ENCODE assay signal across 8 mouse cellular contexts in the genomic region with DNA sequence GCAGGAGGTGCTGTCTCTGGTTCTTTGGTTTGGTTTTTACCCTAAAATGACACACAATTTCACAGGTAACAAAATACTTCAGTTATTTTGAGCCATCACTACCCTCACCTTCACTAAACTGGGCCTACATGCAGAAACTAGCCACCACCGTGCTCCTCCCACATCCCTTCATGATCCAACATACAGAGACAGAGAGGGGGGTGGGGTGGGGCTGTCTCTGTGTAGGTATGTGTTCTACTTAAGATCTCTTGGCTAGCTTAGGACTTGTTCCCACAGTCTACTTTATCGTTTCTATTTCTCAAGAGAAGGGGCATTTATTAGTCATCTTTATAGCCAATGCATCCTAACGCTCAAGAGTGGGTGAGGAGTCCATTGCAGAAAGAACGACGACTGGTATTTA. TPM values are rescaled to one million over a fixed set of nuclear protein-coding genes. Genes with fewer than 3 reads are reported as not detected.
DNase-seq lines count a peak whose midpoint lies in the region; ATAC-seq lines count a peak whose summit lies in the region.

No protein-coding gene starts in this region.

- peaks cover 10% of the 10 kb centered on the region; the same call in 1 of the 2 replicates for H3K36me3 ChIP-seq in lung, embryonic 15.5 days
- H3K36me3 ChIP-seq in embryonic facial prominence, embryonic 12.5 days, result peaks cover 19% of the 10 kb centered on the region
- peaks cover 2% of the 10 kb centered on the region; the same call in 1 of the 2 replicates for H3K36me3 ChIP-seq in hindbrain, embryonic 16.5 days (ENCODE audit: control insufficient read depth, insufficient read depth, low read length)
- H3K36me3 ChIP-seq in lung, embryonic 16.5 days (ENCODE audit: control insufficient read depth, insufficient read depth, low read length), result peaks cover 3% of the 10 kb centered on the region; the same call in 1 of the 2 replicates

- H3K9me3 ChIP-seq in lung, embryonic 15.5 days, result no peaks in the 10 kb centered on the region
- no peaks in the 10 kb centered on the region for H3K9me3 ChIP-seq in embryonic facial prominence, embryonic 12.5 days
- no peaks in the 10 kb centered on the region for H3K9me3 ChIP-seq in hindbrain, embryonic 16.5 days (ENCODE audit: control insufficient read depth, low read length)
- no peaks in the 10 kb centered on the region for H3K9me3 ChIP-seq in lung, embryonic 16.5 days (ENCODE audit: control insufficient read depth, low read length)

- peak overlapping the region; percentile 83 for H3K9ac ChIP-seq in lung, embryonic 15.5 days
- peak overlapping the region; percentile 78 for H3K9ac ChIP-seq in embryonic facial prominence, embryonic 12.5 days
- H3K9ac ChIP-seq in hindbrain, embryonic 16.5 days (ENCODE audit: low read depth, low read length), result peak overlapping the region; percentile 87
- peak overlapping the region; percentile 80 for H3K9ac ChIP-seq in lung, embryonic 16.5 days (ENCODE audit: low read length)

- H3K27ac ChIP-seq in lung, embryonic 15.5 days, result peak overlapping the region; percentile 99
- H3K27ac ChIP-seq in embryonic facial prominence, embryonic 12.5 days, result peak overlapping the region; percentile 97
- H3K27ac ChIP-seq in hindbrain, embryonic 16.5 days (ENCODE audit: low read depth, low read length), result peak overlapping the region; percentile 99
- peak overlapping the region; percentile 97 for H3K27ac ChIP-seq in lung, embryonic 16.5 days (ENCODE audit: low read length)

- H3K4me1 ChIP-seq in lung, embryonic 15.5 days, result peaks cover 11% of the 10 kb centered on the region
- H3K4me1 ChIP-seq in embryonic facial prominence, embryonic 12.5 days, result 0 out of 2 replicates have a peak, but pooled peaks cover 5% of the 10 kb centered on the region
- H3K4me1 ChIP-seq in hindbrain, embryonic 16.5 days (ENCODE audit: control insufficient read depth, insufficient read depth, low read depth, low read length), result peaks cover 12% of the 10 kb centered on the region
- H3K4me1 ChIP-seq in lung, embryonic 16.5 days (replicated peaks; ENCODE audit: control insufficient read depth, insufficient read depth, low read length), result peaks cover 7% of the 10 kb centered on the region; the same call in 1 of the 2 replicates

- peak overlapping the region; percentile 88 for H3K4me2 ChIP-seq in lung, embryonic 15.5 days
- peak overlapping the region; percentile 78 for H3K4me2 ChIP-seq in embryonic facial prominence, embryonic 12.5 days (replicated peaks)
- H3K4me2 ChIP-seq in hindbrain, embryonic 16.5 days (ENCODE audit: low read length), result peak overlapping the region; percentile 85
- peak overlapping the region; percentile 67 for H3K4me2 ChIP-seq in lung, embryonic 16.5 days (ENCODE audit: low read depth, low read length)

- DNase-seq in lung, adult 18-20 months, result no peak
- DNase-seq in adipocyte (ENCODE audit: low spot score), result peak; percentile 21
- DNase-seq in thymus, postnatal 25 days, result peak; percentile 16
- no peak for DNase-seq in c-Kit-positive CD71-positive TER-119-positive erythroid progenitor cells, embryonic 14.5 days (ENCODE audit: low spot score)

- WGBS in lung, embryonic 15.5 days, result 2% methylated on average over 5 of the region's 5 CpGs
- 9% methylated on average over 5 of the region's 5 CpGs for WGBS in embryonic facial prominence, embryonic 12.5 days
- WGBS in hindbrain, embryonic 16.5 days, result 3% methylated on average over 5 of the region's 5 CpGs
- WGBS in lung, embryonic 16.5 days, result 4% methylated on average over 5 of the region's 5 CpGs

- H3K27me3 ChIP-seq in lung, embryonic 15.5 days, result no peaks in the 10 kb centered on the region
- no peaks in the 10 kb centered on the region for H3K27me3 ChIP-seq in embryonic facial prominence, embryonic 12.5 days
- no peaks in the 10 kb centered on the region for H3K27me3 ChIP-seq in hindbrain, embryonic 16.5 days (replicated peaks; ENCODE audit: control insufficient read depth, insufficient read depth, low read length)
- no peaks in the 10 kb centered on the region for H3K27me3 ChIP-seq in lung, embryonic 16.5 days (ENCODE audit: control insufficient read depth, insufficient read depth, low read depth, low read length)

- peak overlapping the region; percentile 79 for H3K4me3 ChIP-seq in lung, embryonic 15.5 days
- peak overlapping the region; percentile 59 for H3K4me3 ChIP-seq in embryonic facial prominence, embryonic 12.5 days
- peak overlapping the region; percentile 72 for H3K4me3 ChIP-seq in hindbrain, embryonic 16.5 days (ENCODE audit: low read length)
- peak overlapping the region; percentile 62 for H3K4me3 ChIP-seq in lung, embryonic 16.5 days (ENCODE audit: low read length)

- ATAC-seq in lung, embryonic 15.5 days (ENCODE audit: borderline replicate concordance, extremely low read depth, low FRiP score, low TSS enrichment), result no peak
- ATAC-seq in embryonic facial prominence, embryonic 12.5 days (ENCODE audit: insufficient number of reproducible peaks, insufficient read depth, low FRiP score, low TSS enrichment), result no peak
- ATAC-seq in hindbrain, embryonic 16.5 days, result peak; percentile 10
- peak; percentile 58 for ATAC-seq in lung, embryonic 16.5 days (ENCODE audit: low read depth)

RNA-seq across cellular contexts. Expression of a gene that starts 0.7 kb away (rescaled TPM):
- 50.2 and 52.7 TPM in 2 replicates for polyA plus RNA-seq in lung, embryonic 15.5 days (2015; fragmentation: Nextera tagmentation; extraction: Ambion mirVana)
- 45.8 and 54.4 TPM in 2 replicates for polyA plus RNA-seq in embryonic facial prominence, embryonic 12.5 days (2016; fragmentation: Nextera tagmentation; extraction: Ambion mirVana)
- polyA plus RNA-seq in hindbrain, embryonic 16.5 days (2015; fragmentation: Nextera tagmentation; extraction: Ambion mirVana), result 48.8 and 50.3 TPM in 2 replicates
- polyA plus RNA-seq in lung, embryonic 16.5 days (2015; fragmentation: Nextera tagmentation; extraction: Ambion mirVana), result 37.3 and 44.1 TPM in 2 replicates

RNA-seq across cellular contexts. Expression of a gene that starts 25.8 kb away (rescaled TPM):
- polyA plus RNA-seq in lung, embryonic 15.5 days (2015; fragmentation: Nextera tagmentation; extraction: Ambion mirVana), result 134 and 139 TPM in 2 replicates
- 119 and 122 TPM in 2 replicates for polyA plus RNA-seq in embryonic facial prominence, embryonic 12.5 days (2016; fragmentation: Nextera tagmentation; extraction: Ambion mirVana)
- 135 and 145 TPM in 2 replicates for polyA plus RNA-seq in hindbrain, embryonic 16.5 days (2015; fragmentation: Nextera tagmentation; extraction: Ambion mirVana)
- 136 and 139 TPM in 2 replicates for polyA plus RNA-seq in lung, embryonic 16.5 days (2015; fragmentation: Nextera tagmentation; extraction: Ambion mirVana)

RNA-seq across cellular contexts. Expression of a gene that starts 40.7 kb away (rescaled TPM):
- polyA plus RNA-seq in lung, embryonic 15.5 days (2015; fragmentation: Nextera tagmentation; extraction: Ambion mirVana), result 64.6 and 68.4 TPM in 2 replicates
- polyA plus RNA-seq in embryonic facial prominence, embryonic 12.5 days (2016; fragmentation: Nextera tagmentation; extraction: Ambion mirVana), result 83.2 and 86.0 TPM in 2 replicates
- 80.6 and 91.0 TPM in 2 replicates for polyA plus RNA-seq in hindbrain, embryonic 16.5 days (2015; fragmentation: Nextera tagmentation; extraction: Ambion mirVana)
- 50.0 and 50.9 TPM in 2 replicates for polyA plus RNA-seq in lung, embryonic 16.5 days (2015; fragmentation: Nextera tagmentation; extraction: Ambion mirVana)

Comparison
In these comparisons a context has a peak if more than half of its experiments do, and no peak if none do; other contexts are left out.
1. ATAC-seq: peak in hindbrain, embryonic 16.5 days (single experiment) and lung, embryonic 16.5 days (single experiment); none in lung, embryonic 15.5 days (single experiment) and embryonic facial prominence, embryonic 12.5 days (single experiment).
2. DNase-seq: peak in adipocyte (single experiment) and thymus, postnatal 25 days (single experiment); none in lung, adult 18-20 months (0 of 2) and c-Kit-positive CD71-positive TER-119-positive erythroid progenitor cells, embryonic 14.5 days (single experiment).
3. Peak in every context shown above with its lines, with median percentiles within 50 percentile points of each other: H3K27ac ChIP-seq, H3K4me2 ChIP-seq, H3K4me3 ChIP-seq and H3K9ac ChIP-seq.